Mouse (Mus musculus): ENCODE measurements at regions not wholly inside any gene's neighbourhood (a gene's known extent, or its start where the extent isn't known, plus 50 kb on each side); places are given as distances from the start of the nearest gene placed in this dataset.
A peak's percentile ranks its signal among the peaks of the same experiment; 100 is the strongest.

DNA sequence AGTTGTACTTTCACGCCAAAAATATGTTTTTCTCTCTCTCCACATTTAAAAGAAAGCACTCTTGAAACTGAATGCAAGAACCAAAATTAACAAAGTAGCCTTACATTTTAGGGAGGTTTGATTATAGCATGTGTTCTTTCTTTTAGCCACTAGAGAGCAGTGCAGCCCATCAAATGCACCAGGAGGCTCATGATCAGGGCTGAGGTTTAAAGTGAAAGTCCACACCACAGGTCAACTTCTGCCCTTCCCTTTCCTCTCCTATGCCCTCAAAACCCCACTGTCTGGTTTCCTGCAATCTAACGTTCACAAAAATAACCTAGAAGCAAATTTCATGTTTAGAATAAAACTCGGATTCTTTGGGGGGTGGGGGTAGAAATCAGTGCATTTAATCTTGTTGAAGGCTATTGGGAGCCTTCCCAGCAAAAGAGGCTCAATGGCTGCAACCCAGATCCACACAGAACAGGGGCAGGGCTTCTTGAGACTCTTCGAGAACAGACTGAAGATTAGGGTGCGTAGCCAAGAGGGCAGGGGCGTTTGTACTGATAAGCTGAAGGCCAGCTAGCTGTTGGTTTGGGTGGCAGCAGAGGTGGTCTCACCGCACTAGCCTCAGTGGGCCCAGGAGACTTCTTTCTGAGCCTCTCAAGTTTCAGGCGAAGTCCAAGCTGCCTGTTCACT is 59.3 kb upstream of the Zfp770 start:
- peak; percentile 23 for DNase-seq (ENCODE audit: low read depth)

GRCm38 (mm10) chr2:114259539-114259938 is 58.3 kb upstream of the Zfp770 start:
- no peak for DNase-seq (ENCODE audit: low read depth)

Measured in c-Kit-positive CD71-negative TER-119-negative erythroid progenitor cells, embryonic 14.5 days (primary cell).